ENCODE assay signal across 9 mouse cellular contexts in the genomic region with DNA sequence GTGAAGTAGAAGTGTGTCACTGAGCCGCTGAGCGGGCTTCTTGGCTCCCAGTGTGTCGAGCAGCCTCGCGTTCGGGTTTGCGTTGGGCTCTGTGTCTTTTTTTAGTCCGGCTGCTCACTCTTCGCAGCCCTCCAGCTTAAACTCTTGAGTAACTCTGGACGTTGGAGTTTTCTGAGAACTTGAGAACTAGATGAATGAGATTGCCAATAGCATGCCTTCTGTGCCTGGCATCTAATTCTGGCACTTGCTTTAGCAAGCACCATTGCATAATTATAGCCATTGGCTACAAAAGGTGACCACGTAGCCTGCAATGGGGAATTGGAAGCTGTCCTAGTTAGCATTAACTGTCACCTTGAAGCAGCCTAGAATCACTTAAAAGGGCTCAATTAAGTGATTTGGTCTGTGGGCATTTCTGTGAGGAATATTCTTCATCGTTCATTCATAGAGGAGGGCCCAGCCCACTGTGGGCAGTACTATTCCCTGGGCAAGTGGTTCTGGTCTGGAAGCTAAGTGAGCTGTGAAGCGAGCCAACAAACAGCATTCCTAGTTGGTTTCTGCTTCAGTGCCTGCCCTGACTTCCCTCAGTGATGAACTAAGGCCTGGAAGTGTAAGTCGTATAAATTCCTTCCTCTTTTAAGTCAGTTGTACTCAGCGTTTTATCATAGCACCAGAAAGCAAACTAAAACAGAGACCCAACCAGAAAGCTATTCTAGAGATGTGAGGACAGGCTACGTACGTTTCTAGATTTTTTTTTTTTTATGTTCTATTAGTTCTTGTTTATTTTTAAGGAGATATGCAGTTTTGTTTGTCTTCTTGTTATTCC.
DNase-seq lines count a peak whose midpoint lies in the region; ATAC-seq and TF ChIP-seq lines count a peak whose summit lies in the region.
"Had no signal": no experiment of that assay in that cellular context is flagged by ENCODE, and none has a peak within 500 bp of the region (broad histone marks: within the 10 kb centered on the region; RNA-seq: fewer than 3 reads in every experiment).

No protein-coding gene starts in this region.

- no peak for TF ChIP-seq POLR2A in MEL (IDR thresholded peaks at IDR 0.05; ENCODE audit: control insufficient read depth in 1 of 2, insufficient read depth in 1 of 2, low read depth in 1 of 2, low read length in 2 of 2, poor library complexity in 1 of 2)

- no peak for TF ChIP-seq CTCF in MEL (IDR thresholded peaks at IDR 0.05 in 2 of 3, conservative IDR thresholded peaks at IDR 0.05 in 1 of 3; ENCODE audit: control insufficient read depth in 1 of 3, insufficient read depth in 1 of 3, low read depth in 2 of 3, low read length in 3 of 3, poor library complexity in 1 of 3, severe bottlenecking in 1 of 3)

- peaks cover 9% of the 10 kb centered on the region; the same call in 1 of the 2 replicates for H3K79me2 ChIP-seq in MEL (ENCODE audit: control insufficient read depth, insufficient read depth, low read length, poor library complexity)

- WGBS in hindbrain, embryonic 12.5 days, result 91% methylated on average over 17 of the region's 17 CpGs

- H3K9me3 ChIP-seq in MEL (replicated peaks; ENCODE audit: insufficient read depth, low read length), result no peaks in the 10 kb centered on the region
- H3K9me3 ChIP-seq in hindbrain, embryonic 12.5 days (replicated peaks), result no peaks in the 10 kb centered on the region

- peaks cover 2 to 33% of the 10 kb centered on the region in 2 experiments for H3K36me3 ChIP-seq in MEL (ENCODE audit: control insufficient read depth in 1 of 2, insufficient read depth in 2 of 2, low read length in 2 of 2)
- no peaks in the 10 kb centered on the region for H3K36me3 ChIP-seq in hindbrain, embryonic 12.5 days

- TF ChIP-seq EP300 in MEL (IDR thresholded peaks at IDR 0.05; ENCODE audit: low read depth in 1 of 2, low read length in 2 of 2), result no peak; a peak in 1 of 4 replicates

- H3K27me3 ChIP-seq in MEL (ENCODE audit: control insufficient read depth in 1 of 2, insufficient read depth in 2 of 2, low read length in 2 of 2), result no peaks in the 10 kb centered on the region
- H3K27me3 ChIP-seq in hindbrain, embryonic 12.5 days, result no peaks in the 10 kb centered on the region

- no peak overlapping the region for H3K9ac ChIP-seq in MEL (ENCODE audit: control insufficient read depth, low read depth, low read length, poor library complexity, severe bottlenecking)
- no peak overlapping the region for H3K9ac ChIP-seq in hindbrain, embryonic 12.5 days

- no peak overlapping the region for H3K4me2 ChIP-seq in hindbrain, embryonic 12.5 days (replicated peaks)

- no peak overlapping the region for H3K4me3 ChIP-seq in MEL (ENCODE audit: control insufficient read depth in 1 of 2, insufficient read depth in 1 of 2, low read depth in 2 of 2, low read length in 2 of 2)
- H3K4me3 ChIP-seq in hindbrain, embryonic 12.5 days, result no peak overlapping the region

- H3K4me1 ChIP-seq in MEL (ENCODE audit: control insufficient read depth in 1 of 2, insufficient read depth in 2 of 2, low read length in 2 of 2), result peaks cover 20 to 21% of the 10 kb centered on the region in 2 experiments
- peaks cover 18% of the 10 kb centered on the region for H3K4me1 ChIP-seq in hindbrain, embryonic 12.5 days

- peak overlapping the region; percentile 40; the same call in 1 of the 2 replicates for H3K27ac ChIP-seq in MEL (ENCODE audit: control insufficient read depth, low read depth, low read length)
- no peak overlapping the region for H3K27ac ChIP-seq in hindbrain, embryonic 12.5 days

- intact Hi-C loops in left cerebral cortex, postnatal 36 days (cut with DNase I), result no loop called here

- no peak for ATAC-seq in hindbrain, embryonic 12.5 days (ENCODE audit: low FRiP score)

- peak; percentile 79 for DNase-seq in gastrocnemius, adult 18-20 months (ENCODE audit: low spot score)
- DNase-seq in gastrocnemius, postnatal 4 days (ENCODE audit: low spot score in 2 of 2), result no peak
- peak; percentile 59 for DNase-seq in MEL (ENCODE audit: low read depth, low spot score)
- peak; percentile 49 to 74 for DNase-seq in gastrocnemius, adult 8-10 months (ENCODE audit: low spot score in 2 of 2)
- peak; percentile 59 to 68 for DNase-seq in left cerebral cortex, postnatal 36 days (ENCODE audit: low spot score in 2 of 2)
- DNase-seq in layer of hippocampus, adult 11-12 months (ENCODE audit: low spot score), result no peak
- DNase-seq in urinary bladder, adult 2 months (ENCODE audit: low spot score), result no peak
- DNase-seq: adrenal gland, adult 8-10 months had no signal

- TF ChIP-seq RAD21 in MEL (IDR thresholded peaks at IDR 0.05; ENCODE audit: low read depth, low read length), result no peak

TF ChIP-seq in MEL, 35 proteins besides CTCF, POLR2A, EP300 and RAD21:
- TF ChIP-seq HCFC1 (IDR thresholded peaks at IDR 0.05; ENCODE audit: low read depth, low read length) (no peak), POLR2AphosphoS5 (IDR thresholded peaks at IDR 0.05; ENCODE audit: borderline replicate concordance, low read depth, low read length) (no peak), MAZ (IDR thresholded peaks at IDR 0.05; ENCODE audit: low read depth, low read length) (no peak), USF1 (IDR thresholded peaks at IDR 0.05; ENCODE audit: low read depth, low read length) (no peak), GABPA (IDR thresholded peaks at IDR 0.05; ENCODE audit: low read depth, low read length) (no peak), KAT2A (conservative IDR thresholded peaks at IDR 0.05; ENCODE audit: low read depth, low read length) (no peak), MAFK (IDR thresholded peaks at IDR 0.05; ENCODE audit: borderline replicate concordance, low read depth, low read length) (no peak), NRF1 (IDR thresholded peaks at IDR 0.05; ENCODE audit: insufficient read depth, low read depth, low read length, poor library complexity, severe bottlenecking) (no peak), USF2 (IDR thresholded peaks at IDR 0.05; ENCODE audit: borderline replicate concordance in 1 of 2, insufficient read depth in 1 of 2, low read depth in 1 of 2, low read length in 2 of 2) (no peak), ZMIZ1 (IDR thresholded peaks at IDR 0.05; ENCODE audit: low read depth, low read length) (no peak), TBP (IDR thresholded peaks at IDR 0.05; ENCODE audit: low read depth, low read length) (no peak), MAX (IDR thresholded peaks at IDR 0.05; ENCODE audit: low read length) (no peak), JUND (IDR thresholded peaks at IDR 0.05; ENCODE audit: low read depth, low read length) (no peak), ZC3H11A (IDR thresholded peaks at IDR 0.05; ENCODE audit: low read depth, low read length) (no peak), RCOR1 (IDR thresholded peaks at IDR 0.05; ENCODE audit: low read depth, low read length) (no peak), UBTF (IDR thresholded peaks at IDR 0.05; ENCODE audit: borderline replicate concordance, insufficient read depth, low read depth, low read length) (no peak), SMC3 (IDR thresholded peaks at IDR 0.05; ENCODE audit: low read depth, low read length) (no peak), NELFE (IDR thresholded peaks at IDR 0.05; ENCODE audit: low read depth, low read length) (no peak), ZKSCAN1 (IDR thresholded peaks at IDR 0.05; ENCODE audit: low read depth, low read length) (no peak), MYB (IDR thresholded peaks at IDR 0.05; ENCODE audit: low read depth, low read length) (no peak)
TF ChIP-seq in MEL: peak in this region for 0.

Comparison
In these comparisons a context has a peak if more than half of its experiments do, and no peak if none do; other contexts are left out.
1. DNase-seq: peak in gastrocnemius, adult 18-20 months (single experiment), MEL (single experiment), gastrocnemius, adult 8-10 months (2 of 2) and left cerebral cortex, postnatal 36 days (2 of 2); none in gastrocnemius, postnatal 4 days (0 of 2), layer of hippocampus, adult 11-12 months (single experiment) and urinary bladder, adult 2 months (single experiment).